Mouse (Mus musculus) heart, embryonic 10.5 days (tissue): ENCODE data around the gene Gm11084. TPM values are rescaled to one million over a fixed set of nuclear protein-coding genes. Genes with fewer than 3 reads are reported as not detected.

Experiments used
- DNase-seq: peaks from one replicate; pipeline ENCODE4 v3.0.0-alpha.2; 2017; ENCODE audit warnings: low spot score
- H3K27ac ChIP-seq: fragments of 300-500 bp; sonication (generic); 2 replicates; pipeline ENCODE4 v1.5.1; 2016; ENCODE audit warnings: mild to moderate bottlenecking
- H3K27me3 ChIP-seq: fragments of 300-500 bp; sonication (generic); 2 replicates; pipeline ENCODE4 v1.6.1; 2016; ENCODE audit warnings: mild to moderate bottlenecking; ENCODE audit not compliant: poor library complexity, insufficient read depth, severe bottlenecking
- H3K36me3 ChIP-seq: fragments of 300-500 bp; sonication (generic); 2 replicates; pipeline ENCODE4 v1.6.1; 2016; ENCODE audit warnings: mild to moderate bottlenecking, moderate library complexity
- H3K4me1 ChIP-seq: fragments of 300-500 bp; sonication (generic); 2 replicates; pipeline ENCODE4 v1.6.1; 2016; ENCODE audit warnings: mild to moderate bottlenecking
- H3K4me3 ChIP-seq: fragments of 300-500 bp; sonication (generic); 2 replicates; pipeline ENCODE4 v1.5.1; 2016; ENCODE audit warnings: mild to moderate bottlenecking, moderate library complexity
- H3K9me3 ChIP-seq: fragments of 300-500 bp; sonication (generic); 2 replicates; pipeline ENCODE4 v1.6.1; 2016; ENCODE audit warnings: mild to moderate bottlenecking, moderate library complexity
- WGBS: fragments of 180-500 bp; shearing (Covaris S2); methylation state at CpG from one replicate; pipeline ENCODE4 v1.1.7; 2016; 5-methylcytosine and 5-hydroxymethylcytosine counted together
- microRNA-seq: library from miRNA; unstranded; fragments of <30 nt; microRNA quantifications from one replicate; pipeline ENCODE4, GENCODE M21; 2017
- polyA plus RNA-seq: library from polyadenylated mRNA; unstranded; fragments of >200 nt; fragmentation: Nextera tagmentation; extraction: Ambion mirVana; gene quantifications from 2 replicates; pipeline ENCODE4 v1.2.1, GENCODE M21; 2016

Gm11084 gene
- polyA plus RNA-seq, 1 experiment from 2014 or later = not detected

DNA sequence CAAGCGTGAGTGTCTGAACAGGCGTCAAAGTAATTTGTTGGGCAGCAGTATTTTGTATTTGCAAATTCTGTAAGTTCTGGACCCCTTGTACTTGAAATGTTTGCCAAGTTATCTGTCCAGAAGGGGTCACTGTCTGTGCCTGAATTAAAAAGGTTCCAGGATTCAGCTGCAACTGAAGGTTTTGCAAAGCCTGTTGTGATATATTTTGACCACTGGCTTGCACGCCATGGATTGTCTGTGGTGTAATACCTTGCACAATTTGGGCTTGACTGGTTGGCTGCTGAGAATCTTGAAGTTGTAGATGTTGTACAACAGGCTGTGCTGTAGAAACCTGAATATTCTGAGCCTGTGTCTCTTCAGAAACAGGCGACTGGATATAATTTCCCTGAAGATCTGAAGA lies 16.2 kb downstream of the Gm11084 start:
- no peaks in the 10 kb centered on the region for H3K9me3 ChIP-seq
- H3K36me3 ChIP-seq = peaks cover 44% of the 10 kb centered on the region
- DNase-seq = no peak
- no peaks in the 10 kb centered on the region for H3K4me1 ChIP-seq
- no peaks in the 10 kb centered on the region for H3K27me3 ChIP-seq
- no peak overlapping the region for H3K4me3 ChIP-seq
- WGBS = 95% methylated on average over 4 of the region's 4 CpGs
- no peak overlapping the region for H3K27ac ChIP-seq

DNA sequence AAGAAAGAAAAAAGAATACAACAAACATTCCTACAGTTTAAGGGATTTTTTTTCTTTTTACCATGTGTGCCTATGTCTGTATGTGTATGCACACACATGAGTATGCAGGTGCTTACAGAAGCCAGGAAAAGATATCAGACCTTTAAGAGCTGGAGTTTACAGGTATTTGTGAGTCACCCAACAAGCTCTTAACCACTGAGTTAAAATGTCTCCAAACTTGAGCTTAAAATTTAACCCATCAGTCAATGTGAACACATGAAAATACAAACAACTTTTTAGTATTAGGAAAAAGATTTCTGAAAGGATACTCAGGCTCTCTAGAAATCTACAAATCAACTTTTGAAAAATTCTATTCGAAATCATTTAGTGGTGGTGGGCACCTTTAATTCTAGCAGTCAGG lies 18.0 kb downstream of the Gm11084 start:
- H3K9me3 ChIP-seq = no peaks in the 10 kb centered on the region
- H3K27me3 ChIP-seq = no peaks in the 10 kb centered on the region
- no peak for DNase-seq
- no peak overlapping the region for H3K4me3 ChIP-seq
- H3K36me3 ChIP-seq = peaks cover 44% of the 10 kb centered on the region
- H3K27ac ChIP-seq = no peak overlapping the region
- no peaks in the 10 kb centered on the region for H3K4me1 ChIP-seq
- 95% methylated on average over 1 of the region's 1 CpGs for WGBS

DNA sequence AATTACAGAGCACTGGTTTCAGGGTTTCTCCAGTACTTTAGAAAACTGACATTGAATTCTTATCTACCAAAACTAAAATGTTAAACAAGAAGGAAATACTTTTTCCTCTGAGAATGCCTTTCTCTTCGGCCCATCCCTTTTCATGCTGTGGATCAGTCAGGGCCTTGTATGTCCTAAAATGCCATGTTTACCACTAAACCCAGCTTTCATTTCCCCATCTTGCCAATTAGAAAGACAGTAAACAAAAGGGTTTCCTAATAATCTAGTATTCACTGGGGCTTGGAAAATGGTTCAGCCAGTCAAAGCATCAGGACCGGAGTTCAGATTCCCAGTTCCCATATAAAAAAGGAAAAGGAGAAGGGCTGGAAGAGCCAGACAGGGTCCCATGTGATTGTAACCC lies 21.1 kb downstream of the Gm11084 start:
- no peaks in the 10 kb centered on the region for H3K9me3 ChIP-seq
- no peaks in the 10 kb centered on the region for H3K4me1 ChIP-seq
- H3K27me3 ChIP-seq = no peaks in the 10 kb centered on the region
- H3K27ac ChIP-seq = no peak overlapping the region
- peaks cover 54% of the 10 kb centered on the region for H3K36me3 ChIP-seq
- 93% methylated on average over 2 of the region's 2 CpGs for WGBS
- DNase-seq = no peak
- H3K4me3 ChIP-seq = no peak overlapping the region

DNA sequence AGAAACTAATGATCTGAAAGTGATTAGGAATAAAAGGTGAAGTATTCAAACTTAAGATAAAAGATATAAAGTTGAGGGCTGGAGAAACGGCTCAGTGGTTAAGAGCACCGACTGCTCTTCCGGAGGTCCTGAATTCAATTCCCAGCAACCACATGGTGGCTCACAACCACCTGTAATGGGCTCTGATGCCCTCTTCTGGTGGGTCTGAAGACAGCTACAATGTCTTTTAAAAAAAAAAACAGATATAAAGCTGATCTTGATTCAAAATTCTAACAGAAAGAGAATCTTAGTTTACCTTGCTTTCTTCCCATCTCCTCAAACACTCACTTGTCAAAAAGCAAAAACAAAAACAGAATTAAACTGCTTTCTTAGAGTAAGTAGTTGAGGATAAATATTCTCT lies 30.1 kb downstream of the Gm11084 start:
- Histone ChIP-seq H3K4me3 (no peak overlapping the region), H3K36me3 (peaks cover 74% of the 10 kb centered on the region), H3K27me3 (no peaks in the 10 kb centered on the region), H3K9me3 (no peaks in the 10 kb centered on the region), H3K27ac (no peak overlapping the region), H3K4me1 (no peaks in the 10 kb centered on the region)
- 97% methylated on average over 3 of the region's 3 CpGs for WGBS
- no peak for DNase-seq

DNA sequence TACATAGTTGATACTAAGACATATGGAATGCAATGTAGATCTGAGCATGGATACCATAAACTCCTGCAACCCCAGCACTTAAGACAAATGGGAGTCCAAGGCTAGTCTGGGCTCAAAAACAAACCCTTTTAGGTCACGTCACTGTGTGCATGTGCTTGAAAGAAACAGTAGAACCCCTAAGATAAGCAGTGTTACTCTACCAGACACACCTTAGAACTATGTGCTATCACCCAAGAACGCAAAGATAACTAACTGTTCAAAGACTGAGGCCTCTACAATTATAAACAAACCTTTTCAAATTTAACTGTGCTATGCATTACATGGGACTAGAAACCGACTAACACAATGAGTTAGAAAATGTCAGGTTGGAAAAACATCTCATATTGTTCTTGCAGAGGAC lies 33.5 kb downstream of the Gm11084 start:
- no peaks in the 10 kb centered on the region for H3K27me3 ChIP-seq
- no peak overlapping the region for H3K27ac ChIP-seq
- H3K36me3 ChIP-seq = peaks cover 73% of the 10 kb centered on the region
- WGBS = 79% methylated on average over 3 of the region's 3 CpGs
- no peaks in the 10 kb centered on the region for H3K9me3 ChIP-seq
- H3K4me3 ChIP-seq = no peak overlapping the region
- no peak for DNase-seq
- no peaks in the 10 kb centered on the region for H3K4me1 ChIP-seq

DNA sequence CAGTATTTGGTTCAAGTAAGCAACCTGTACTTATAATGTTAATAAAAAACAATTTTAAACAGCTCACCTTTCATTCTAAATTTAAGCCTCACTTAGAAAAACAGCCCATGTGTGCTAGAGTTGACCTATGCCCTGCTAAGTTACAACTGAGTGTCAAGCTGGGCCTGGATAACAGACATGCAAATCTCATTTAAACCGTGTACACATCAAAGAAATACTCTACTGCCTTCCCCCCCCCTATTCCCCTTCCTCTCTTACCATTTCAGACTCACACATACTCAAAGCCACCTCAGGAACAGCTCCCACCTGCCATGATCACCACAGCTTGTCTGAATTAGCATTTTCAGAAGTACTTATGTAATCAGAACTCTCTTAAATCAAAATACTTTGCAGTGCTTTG lies 50.6 kb downstream of the Gm11084 start:
- no peaks in the 10 kb centered on the region for H3K27me3 ChIP-seq
- DNase-seq = no peak
- no peaks in the 10 kb centered on the region for H3K9me3 ChIP-seq
- H3K4me3 ChIP-seq = no peak overlapping the region
- no peaks in the 10 kb centered on the region for H3K4me1 ChIP-seq
- no peak overlapping the region for H3K27ac ChIP-seq
- 35% methylated on average over 1 of the region's 1 CpGs for WGBS
- peaks cover 31% of the 10 kb centered on the region for H3K36me3 ChIP-seq

DNA sequence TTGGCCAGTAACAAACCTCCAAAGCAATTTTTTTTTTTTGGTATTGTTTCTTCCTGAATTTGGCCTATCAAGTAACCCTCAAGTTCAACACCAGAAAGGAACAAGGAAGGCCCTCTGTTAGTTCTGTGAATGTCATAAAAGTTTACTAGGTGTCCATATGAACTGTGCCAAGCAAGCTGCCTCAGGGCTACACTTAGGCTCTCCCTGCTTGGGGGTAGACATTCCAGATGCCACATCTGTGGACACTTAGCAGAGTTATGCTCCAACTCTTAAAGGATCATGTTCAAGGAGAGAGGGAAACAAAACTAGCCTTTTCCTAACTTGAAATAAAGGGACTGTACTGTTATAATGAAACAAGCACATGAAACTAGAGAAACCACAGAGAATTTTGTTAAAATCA lies 54.3 kb downstream of the Gm11084 start:
- DNase-seq = no peak
- no peaks in the 10 kb centered on the region for H3K9me3 ChIP-seq

DNA sequence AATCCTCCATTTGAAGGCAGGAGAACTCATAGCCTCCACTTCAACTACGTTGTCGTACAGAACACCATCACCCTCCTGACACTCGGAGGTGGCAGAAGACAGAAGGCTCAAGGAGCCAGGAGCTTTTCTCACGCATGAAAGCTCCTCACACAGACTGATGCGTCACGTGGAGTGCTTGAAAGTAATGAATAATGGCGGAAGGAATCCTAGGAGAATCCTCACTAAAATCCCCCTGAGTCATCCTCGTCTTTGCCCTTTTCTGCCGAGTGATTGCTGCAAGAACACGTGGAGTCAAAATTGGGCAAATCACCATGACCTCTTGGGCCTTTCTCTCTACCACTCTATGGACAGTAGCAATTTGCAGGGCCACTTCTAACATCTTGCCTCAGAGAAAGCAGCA lies 61.5 kb downstream of the Gm11084 start:
- Histone ChIP-seq H3K27me3 (no peaks in the 10 kb centered on the region), H3K4me1 (no peaks in the 10 kb centered on the region), H3K27ac (no peak overlapping the region), H3K4me3 (no peak overlapping the region), H3K9me3 (no peaks in the 10 kb centered on the region), H3K36me3 (no peaks in the 10 kb centered on the region)
- WGBS = 88% methylated on average over 10 of the region's 10 CpGs
- no peak for DNase-seq

More for the DNA sequence above, 54.3 kb downstream of the Gm11084 start:
- no peak overlapping the region for H3K27ac ChIP-seq
- no peak overlapping the region for H3K4me3 ChIP-seq
- no peaks in the 10 kb centered on the region for H3K4me1 ChIP-seq
- peaks cover 10% of the 10 kb centered on the region for H3K36me3 ChIP-seq
- H3K27me3 ChIP-seq = no peaks in the 10 kb centered on the region

Small RNA genes within 50 kb of the gene (microRNA-seq; reads per million reads assigned to microRNA genes)
- not detected for gene Gm25960

Other genes with a start within 250 kb of the Gm11084 start
- gene Sp3, start 6.3 kb downstream of the Gm11084 start, polyA plus RNA-seq = 33.0 and 39.6 TPM in 2 replicates
- gene Ola1, start 232.2 kb upstream of the Gm11084 start, polyA plus RNA-seq = 73.2 and 80.8 TPM in 2 replicates